Mouse (Mus musculus) layer of hippocampus, adult 18-20 months (tissue): Measurements from ENCODE around the gene Camta1. TPM values are rescaled to one million over a fixed set of nuclear protein-coding genes. Genes with fewer than 3 reads are reported as not detected.

ENCODE experiments used
- DNase-seq, 2 experiments: peaks; one replicate each; pipeline ENCODE4 v3.0.0; 2022; ENCODE audit warnings: low spot score in 2 of 2
- total RNA-seq, 2 experiments: library from RNA; stranded (reverse); gene quantifications; 2 replicates each; pipeline ENCODE4 v1.2.3; 2021

The Camta1 gene
- total RNA-seq, 2 experiments from 2014 or later, result 279 to 302 TPM

DNA sequence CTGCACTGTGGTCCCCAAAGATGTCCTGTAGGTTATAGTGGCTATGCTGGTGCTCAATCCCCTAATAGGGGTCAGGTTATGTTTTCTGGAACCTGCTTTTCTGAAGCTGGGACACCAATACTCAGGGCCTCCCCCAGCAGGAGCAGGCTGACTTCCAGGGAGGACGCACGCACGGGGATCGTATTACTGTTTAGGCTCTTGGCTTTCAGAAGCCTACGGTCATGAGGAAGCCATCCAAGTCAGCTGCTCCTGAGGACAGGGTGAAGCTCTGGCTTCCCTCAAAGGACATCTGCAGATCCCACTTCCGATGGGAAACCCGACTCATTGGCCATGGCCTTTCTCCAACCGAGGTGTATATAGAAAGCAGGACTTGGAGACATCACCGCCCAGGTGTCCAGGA is 729.2 kb downstream of the Camta1 start:
- no peak for DNase-seq

DNA sequence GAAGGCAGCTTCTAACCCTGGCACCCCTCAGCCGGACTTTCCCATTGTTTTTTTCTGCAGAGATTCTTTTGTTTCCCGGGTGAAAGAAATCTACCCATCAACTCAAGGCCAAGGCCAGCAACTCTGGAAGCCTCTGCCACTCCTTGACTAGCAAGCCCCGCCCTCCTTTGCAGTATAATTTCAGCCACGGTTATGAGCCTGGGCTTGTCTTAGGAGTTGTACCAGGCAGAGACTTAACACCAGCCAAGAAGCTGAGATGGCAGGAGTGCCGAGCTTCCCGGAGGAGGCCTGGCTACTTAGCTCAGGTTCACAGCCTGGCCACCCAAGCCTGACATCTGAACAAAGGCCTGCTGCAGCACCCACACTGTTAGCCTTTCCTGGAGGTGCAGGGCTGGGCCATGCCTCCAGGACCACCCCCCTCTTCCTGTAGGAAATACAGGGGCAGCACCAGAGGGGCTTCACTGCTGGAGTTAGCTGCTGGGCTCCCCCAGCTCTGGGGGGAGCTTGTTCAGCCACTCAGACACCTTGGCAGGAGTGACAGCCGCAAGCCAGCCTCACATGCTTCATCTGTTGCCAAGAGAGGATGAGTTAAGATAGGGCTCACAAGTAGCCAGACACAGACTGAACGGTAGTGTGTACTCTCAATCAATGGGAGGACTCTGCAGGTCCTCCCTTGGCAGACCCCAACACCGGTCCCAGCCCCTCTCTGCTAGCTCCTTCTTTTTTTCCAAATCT is 730.8 kb downstream of the Camta1 start:
- no peak for DNase-seq

DNA sequence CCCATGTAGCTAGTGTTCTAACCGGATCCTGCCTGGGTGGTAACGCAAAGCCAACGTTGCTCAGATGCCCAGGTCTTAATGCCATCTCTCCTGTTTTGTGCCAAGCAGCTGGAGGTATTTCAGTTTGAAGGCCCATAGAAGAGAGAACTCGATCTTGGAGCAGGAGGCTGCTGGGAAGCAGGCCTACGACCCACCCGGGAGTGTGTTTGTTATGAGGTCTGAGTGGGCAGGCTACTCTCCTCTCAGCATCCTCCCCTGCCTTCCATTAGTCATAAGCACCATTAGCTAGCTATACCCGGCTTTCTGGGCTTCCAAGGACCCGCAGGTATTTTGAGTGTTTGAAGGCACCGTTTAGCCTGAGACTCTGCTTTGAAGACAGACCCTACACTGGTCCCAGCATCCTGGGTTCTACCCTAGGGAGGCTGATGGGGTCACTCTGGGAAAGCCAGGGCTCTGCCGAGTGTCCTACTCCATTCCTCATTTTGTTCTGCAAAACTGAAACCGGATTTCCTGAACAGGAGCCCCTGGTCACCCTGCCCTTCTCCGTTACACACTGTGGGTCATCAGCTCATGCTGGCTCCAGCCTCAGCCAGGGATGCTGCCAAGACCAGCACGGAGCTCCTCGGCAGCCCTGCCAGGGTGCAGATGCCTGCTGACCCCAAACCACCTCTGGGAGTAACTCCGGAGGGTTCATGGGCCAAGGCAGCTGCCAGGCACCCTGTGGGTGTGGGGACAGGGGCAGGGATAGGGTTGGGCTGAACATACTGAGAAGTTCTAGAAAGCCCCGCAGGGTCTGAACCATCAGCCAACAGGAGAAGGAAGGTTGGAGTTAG is 731.7 kb downstream of the Camta1 start:
- peak in 1 of 2 experiments; percentile 54 for DNase-seq

DNA sequence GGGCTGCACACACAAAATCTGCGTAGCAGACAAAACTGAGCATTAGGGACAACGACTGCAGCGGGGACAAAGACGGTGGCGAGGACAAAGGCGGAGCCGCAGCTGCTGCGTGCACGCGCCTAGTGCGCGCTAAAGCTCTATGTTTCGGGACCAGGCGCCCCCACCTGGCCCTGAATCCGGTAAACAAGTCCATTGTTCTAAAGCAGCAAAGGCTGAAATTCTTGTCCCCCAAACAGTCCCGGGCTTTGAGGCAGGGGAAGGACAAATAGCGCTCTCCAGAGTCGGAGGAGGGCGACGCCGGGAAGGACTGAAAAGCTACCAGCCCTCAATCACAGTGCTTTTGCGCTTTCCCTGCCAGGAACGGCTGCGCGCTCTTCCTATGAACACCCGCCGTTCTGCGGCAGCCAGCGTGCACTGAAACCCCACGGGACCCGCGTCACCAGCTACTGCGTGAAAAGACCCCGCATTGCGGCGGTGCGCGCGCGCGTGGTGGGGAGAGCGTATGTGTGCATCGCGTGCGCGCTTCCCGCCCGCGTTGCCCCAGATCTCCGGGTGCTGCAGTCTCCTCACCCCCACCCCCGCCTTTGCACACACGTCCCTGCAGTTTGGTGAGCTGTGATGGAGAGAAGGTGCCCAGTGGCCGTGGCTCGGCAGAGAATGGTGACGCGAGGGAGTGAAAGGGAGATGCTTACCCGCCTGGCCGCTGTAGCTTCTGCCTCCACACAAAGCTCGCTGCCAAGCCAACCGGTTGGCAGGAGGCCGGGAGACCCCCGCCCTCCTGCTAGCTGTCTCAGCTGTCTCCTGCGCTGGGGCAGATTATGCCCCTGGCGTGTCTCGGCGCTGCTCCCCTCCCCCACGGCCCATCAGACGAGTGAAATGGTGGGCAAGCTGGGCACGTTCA is 732.8 kb downstream of the Camta1 start:
- DNase-seq, result peak; percentile 85 to 91

DNA sequence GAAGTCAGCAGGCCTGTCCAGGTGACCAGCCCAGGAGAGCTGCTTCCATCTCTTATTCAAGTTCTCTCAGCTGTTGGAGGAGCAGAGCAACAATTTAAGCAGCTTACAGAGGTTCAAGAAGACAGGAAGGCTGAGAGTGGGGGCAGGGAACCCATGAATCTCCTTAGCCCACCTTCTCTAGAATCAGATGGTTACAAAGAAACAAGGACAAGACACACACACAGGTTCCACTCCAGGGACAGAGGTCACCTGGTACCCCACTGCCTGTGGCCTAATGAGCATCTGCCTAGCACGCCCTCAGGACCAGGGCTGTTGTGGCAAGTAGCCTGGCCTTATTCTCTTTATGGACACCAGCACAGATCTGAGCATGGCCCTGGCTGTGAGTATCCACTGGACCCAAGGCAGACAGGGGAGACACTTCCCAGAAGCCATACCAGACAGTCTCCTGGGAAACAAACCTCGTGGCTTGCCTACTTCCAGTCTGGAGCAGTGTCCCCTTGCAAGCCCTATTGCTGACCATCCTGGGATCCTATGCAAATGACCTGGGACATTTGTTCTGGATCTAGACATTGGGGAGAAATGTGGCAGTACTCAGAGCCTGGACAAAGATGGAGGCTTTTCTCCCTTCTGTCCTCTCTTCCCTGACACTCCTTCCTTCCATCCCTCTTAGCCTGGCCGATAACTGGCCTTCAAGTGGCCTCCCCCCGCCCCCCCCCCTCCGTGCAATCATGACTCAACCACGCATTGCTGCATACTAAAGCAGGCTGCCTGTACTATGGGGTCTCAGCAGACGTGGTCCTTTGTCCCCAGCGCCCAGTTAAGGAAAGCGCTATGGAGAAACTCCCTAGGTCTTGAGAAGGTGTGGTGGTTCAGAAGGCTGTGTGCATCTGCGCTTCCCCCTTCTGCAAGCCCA is 733.8 kb downstream of the Camta1 start:
- DNase-seq, result no peak

DNA sequence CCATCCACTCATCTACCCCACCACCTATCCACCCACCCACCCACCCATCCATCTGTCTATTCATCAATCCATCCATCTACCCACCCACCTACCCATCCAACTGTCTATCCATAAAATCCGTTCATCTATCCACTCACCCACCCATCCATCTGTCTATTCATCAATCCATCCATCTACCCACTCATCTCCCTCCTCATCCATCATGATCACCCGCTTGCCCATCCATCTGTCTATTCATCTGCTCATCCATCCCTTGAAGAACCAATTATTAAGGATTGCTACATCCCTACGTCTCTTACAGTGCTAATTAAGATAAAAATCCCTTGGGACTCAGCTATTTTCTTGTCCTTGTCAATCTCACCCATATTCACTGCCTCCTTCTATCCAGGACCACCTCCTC is 742.8 kb downstream of the Camta1 start:
- peak in 1 of 2 experiments; percentile 75 for DNase-seq

DNA sequence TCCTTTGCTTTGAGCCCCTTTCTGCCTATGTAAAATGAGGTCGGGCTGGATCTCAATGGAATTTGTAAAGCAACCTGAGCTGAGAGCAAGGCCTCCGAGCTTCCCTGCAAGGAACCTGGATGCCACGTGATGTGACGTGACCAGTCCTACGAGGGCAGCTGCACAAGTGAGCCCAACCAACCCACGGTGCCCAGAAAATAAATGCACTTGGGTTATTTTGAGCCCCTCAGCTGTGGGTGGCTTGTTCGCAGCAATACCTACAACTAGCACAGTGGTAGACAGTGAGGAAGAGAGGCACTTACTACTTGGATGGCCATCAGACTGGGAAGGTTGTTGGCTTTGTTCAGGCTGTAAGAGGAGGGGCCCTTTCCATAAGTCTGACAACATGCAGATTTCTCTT is 747.1 kb downstream of the Camta1 start:
- no peak for DNase-seq

DNA sequence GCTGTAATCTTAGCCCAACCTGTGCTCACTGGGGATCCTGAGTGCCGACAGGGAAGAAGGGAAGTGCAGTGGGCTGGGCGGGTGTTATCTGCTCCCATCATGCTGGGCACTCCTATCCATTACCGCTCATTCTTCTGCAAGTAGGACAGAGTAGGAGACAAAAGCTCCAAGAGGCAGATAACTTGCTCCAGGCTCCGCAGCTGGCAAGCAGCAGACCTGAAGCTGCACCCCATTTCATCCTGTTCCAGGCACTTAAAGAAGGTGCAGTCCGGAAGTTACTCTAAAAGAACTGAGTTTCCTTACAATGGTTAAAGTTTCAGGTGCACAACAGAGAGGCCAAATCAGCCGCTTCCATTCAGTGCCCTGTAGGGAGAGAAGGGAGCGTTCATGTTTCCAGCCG is 750.5 kb downstream of the Camta1 start:
- DNase-seq, result no peak

DNA sequence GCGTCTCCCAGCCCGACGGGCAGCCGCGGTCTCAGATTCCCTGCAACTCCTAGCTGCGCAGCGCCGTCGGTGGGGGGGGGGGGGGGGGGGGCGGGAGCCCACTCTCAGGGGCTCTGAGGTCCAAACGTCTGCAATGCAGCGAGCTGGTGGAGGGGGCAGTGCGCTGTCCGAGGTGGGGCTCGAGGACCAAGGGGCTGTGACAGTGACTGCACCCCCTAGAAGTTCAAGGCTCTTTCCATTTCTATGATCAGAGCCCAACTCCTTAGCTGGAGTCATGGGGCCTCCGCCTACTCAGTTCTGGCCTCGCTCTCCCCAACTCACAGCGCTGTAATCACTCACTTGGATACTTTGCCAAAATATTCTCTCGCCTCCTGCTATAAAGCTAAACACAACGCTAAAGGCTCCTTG is 752.8 kb downstream of the Camta1 start:
- DNase-seq, result no peak

DNA sequence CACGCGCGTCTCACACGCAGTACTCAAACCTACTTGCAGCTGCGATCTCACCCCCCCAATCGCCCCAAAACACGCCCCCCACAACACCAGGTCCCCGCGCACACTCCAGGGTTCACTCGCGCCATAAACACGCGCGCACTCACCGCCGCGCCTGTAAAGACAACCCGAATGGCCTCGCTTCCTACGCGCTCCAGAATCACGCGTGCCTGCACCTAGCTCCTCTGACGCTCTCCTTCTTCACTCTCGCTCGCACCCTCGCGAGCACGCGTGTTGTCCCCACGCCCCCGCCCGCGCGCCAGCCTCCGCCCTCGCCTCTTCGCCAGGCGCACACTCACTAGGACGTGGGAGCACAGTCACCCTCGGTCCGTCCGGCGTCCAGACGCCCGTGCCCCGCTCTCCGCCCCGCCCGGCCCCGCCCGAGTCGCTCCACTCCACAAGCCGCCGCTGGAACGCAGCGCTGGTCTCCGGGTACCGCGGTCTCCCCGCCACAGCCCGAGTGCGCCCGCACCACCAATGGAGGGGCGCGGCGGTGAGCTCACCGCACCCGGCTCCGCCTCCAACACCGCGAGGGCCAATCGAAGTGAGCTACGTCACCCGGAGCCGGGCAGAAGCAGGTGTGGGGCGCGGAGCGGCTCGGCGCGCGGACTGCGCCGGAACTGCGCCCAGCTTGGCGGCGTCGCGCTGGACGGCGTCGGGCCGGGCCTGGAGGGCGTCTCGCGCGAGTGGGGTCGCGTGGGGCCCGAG is 753.5 kb downstream of the Camta1 start:
- peak; percentile 85 to 92 for DNase-seq

DNA sequence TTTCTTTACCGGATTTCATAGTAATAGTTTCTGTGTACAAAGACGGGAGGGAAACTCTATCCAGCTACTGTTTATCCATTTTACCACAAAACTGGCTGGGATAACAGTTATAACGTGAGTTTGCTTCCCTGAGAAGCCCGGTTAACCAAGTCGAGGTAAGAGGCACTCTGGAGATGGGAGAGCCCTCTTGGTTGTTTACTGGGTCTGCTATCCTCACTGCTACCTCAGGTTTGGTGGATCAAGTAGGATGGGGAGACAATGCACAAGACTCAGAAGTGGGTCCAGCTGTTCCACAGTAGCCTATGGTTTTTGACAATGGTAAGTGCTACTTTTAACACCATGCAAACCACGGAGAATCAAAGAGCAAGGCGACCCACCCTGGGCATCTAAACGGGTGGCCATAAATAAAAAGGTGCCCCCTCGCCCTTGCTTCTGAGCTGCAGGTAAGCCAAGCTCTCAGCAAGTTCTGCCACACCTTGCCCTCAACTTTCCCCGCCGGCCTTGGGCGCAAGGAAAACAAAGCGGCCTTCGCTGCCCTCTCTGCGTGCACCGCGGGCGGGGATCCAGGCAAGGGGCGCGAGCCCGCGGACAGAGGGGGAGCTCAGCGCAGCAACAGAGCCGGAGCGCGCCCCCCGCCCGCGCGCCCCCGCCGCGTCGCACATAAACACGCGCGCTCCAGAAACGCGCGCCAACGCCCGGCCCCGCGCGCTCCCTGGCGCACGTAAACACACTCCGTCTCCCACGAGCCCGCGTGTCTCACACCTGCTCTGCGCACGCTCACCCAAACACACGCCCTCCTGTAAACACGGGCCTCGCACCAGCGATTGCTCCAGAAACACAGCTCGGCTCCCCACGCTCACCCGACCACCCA is 754.3 kb downstream of the Camta1 start:
- peak; percentile 70 to 85 for DNase-seq

DNA sequence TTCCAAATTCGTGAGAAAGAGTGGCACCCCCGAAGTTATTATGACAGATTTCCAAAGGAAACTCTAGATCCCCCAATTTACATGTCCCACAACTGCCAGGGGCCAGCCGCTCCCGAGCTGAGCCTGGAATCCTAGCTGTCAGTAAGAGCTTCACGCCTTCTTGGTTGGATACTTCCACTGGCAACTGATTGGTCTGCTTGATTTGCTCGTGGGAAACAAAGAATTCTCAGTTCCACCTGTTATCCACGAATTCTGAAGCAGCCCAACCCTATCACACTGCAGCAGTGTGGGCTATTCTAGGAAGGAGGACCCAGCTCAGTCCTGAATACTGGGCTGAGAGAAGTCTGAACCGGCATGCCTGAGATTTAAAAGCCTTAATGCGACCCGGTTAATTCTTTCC is 755.2 kb downstream of the Camta1 start:
- no peak for DNase-seq

DNA sequence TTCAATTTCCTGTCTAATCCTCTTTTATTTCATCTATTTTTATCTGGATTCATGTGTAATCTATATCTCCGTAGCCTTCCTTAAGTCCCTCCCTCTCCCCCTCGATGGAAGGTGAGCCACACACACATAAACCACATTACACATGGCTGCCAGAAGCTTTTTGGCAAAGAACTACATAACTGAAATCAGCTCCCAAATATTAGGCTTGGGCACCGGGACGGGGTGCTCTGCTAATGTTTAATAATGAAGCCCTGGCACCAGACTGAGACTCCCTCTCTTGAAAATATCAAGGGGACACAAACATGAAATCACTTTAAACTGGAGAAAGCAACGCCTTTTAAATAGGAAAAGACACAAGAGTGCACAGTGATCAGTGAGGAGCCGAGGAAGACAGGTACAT is 755.8 kb downstream of the Camta1 start:
- no peak for DNase-seq

DNA sequence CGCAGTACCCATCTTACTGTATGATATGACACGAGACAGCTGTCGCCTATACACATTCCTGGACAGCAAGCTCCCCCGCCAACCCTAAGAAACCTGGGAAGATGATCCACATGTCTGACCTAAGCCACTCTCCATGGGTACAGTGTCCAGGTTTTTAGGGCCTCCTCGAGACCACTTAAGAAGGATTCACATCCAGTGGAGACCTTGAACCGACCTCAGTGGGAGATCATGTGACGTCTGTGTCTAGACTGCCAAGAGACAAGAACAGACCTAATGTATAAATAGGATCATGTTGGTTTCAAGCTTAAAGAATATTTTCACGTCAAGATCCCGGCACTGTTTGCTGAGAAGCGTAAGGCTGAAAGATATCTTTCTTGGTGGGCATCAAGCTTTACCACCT is 757.5 kb downstream of the Camta1 start:
- DNase-seq, result no peak

DNA sequence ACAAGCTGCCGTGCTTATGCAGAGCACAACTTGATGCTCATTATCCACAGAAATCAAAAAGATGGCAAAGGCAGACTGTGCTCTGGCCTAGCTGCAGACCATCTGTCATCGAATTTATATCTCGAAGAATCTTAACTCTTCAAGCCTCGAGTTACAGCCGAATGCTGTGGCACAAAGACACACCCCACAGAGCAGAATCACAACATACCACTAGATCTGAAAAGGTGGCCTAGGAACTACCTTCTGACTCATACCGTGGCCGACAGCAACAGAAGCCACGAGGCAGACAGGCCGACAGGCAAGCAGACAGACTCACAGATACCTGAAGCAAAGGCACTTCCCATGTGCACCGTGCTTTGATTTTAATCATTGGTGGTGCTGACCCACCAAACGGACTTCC is 758.0 kb downstream of the Camta1 start:
- DNase-seq, result peak; percentile 48 to 82

DNA sequence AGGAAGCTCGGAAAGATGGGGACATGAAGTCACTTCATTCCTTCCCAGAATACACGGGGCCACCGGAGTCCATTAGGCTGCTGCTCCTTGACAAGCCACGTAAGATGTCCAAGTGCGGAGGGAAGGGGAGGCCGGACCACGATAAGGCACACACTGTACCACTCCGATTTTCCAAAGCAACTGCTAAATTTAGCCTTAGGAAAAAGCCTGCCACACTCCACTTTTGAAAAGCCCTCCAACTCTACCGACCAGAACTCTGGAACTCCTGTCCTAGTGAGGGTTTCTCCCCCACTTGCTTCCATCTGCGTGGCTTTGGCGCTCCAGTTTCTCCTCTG is 764.6 kb downstream of the Camta1 start:
- DNase-seq, result no peak

DNA sequence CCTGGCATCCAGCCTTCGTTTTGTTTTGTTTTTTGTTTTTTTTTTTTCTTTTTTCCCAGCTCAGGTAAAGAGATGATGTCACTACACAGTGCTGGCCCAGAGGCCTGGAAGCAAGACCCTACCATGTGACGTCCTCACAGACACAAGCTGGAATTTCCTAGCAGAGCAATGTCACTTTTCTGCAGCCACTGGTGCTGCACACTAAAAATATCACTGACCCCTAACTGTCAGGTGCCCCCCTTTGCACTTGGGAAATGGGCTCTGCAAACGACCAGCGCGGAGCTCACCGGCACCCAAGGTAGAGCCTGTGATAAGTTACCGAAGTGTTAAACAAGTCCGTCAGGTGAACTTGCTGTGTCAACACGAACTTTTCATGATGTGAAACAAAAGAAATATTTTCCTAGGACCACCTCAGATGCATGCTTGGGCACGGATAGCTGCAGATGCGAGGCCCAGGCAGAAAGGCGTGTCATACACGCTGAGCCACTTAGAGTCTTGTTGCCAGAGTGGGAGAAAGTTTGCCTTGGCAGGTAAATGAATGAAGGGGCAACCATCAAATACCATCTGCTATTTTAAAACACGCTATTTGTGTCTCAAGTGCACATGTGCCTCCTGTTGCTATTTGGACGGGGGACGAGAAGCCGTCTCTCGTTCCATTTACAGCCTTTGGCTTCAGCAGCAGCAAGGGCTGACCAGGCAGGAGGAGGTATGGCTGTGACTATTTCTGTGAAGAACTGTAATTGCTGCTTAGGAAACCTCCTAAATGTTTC is 765.2 kb downstream of the Camta1 start:
- no peak for DNase-seq

DNA sequence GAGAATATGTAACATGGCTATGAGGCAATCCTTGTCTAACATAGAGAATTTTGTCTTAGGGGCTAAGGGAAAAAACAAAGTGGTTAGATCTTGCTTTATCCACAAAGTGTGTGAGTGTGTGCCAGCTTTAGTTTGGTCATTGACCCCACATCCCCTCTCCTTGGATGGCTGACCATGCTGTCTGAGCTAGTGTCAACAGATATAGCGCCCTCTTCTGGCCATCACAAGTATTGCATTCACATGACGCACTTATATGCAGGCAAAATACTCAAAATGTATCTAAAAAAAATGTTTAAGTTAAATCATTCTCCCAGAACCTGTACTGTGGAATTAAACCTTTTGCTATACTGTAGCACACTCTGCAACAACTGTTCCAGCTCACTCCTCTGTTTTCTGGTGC is 766.5 kb downstream of the Camta1 start:
- DNase-seq, result peak in 1 of 2 experiments; percentile 65
